Mouse (Mus musculus) ovary, postnatal 36 days (tissue): ENCODE data around the gene Tnfsf11.

Source experiments
- DNase-seq: peaks from one replicate; pipeline ENCODE4 v3.0.0; 2022; ENCODE audit warnings: low spot score, mixed read lengths

The Tnfsf11 gene

DNA sequence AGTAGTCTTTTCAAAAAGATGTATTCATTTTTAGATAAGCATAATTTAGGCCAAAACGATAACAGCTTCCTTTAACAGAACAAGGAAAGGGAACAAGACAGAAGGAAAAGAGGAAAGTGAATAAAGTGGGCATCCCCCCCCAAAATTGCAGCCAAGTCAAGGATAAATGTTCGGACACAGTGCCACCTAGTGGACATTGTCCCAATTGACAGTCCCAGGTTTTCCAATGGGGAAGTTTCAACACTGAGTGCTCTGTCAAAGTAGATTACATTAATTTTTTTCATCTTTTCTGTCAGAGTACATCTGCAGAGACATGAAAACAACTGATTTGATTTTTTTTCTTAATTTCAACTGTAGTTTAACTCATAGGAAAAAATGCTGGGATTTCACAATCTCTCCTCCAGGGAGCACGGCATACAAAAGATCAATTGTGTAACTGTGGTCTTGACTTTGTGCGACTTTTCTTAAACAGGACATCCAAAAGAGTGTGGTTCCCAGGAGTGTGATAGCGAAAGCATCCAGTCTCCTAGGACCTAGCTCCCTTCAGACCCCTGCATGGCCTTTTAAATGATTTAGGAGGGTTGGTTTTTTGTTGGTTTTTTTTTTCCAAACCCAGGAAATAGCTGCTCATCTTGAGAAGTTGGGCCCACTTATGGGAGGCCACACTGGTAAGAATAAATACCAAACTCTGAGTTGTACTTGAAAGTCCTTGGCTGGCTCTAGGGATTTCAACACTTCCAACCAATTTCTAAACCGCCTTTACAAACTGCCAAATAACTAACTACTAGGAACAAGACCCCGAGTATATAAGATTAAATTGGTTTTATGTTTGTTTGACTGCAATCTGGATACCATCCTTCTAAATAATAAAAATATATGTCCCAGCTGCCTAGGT, 19.7 kb downstream of the Tnfsf11 start:
- DNase-seq: peak; percentile 12

DNA sequence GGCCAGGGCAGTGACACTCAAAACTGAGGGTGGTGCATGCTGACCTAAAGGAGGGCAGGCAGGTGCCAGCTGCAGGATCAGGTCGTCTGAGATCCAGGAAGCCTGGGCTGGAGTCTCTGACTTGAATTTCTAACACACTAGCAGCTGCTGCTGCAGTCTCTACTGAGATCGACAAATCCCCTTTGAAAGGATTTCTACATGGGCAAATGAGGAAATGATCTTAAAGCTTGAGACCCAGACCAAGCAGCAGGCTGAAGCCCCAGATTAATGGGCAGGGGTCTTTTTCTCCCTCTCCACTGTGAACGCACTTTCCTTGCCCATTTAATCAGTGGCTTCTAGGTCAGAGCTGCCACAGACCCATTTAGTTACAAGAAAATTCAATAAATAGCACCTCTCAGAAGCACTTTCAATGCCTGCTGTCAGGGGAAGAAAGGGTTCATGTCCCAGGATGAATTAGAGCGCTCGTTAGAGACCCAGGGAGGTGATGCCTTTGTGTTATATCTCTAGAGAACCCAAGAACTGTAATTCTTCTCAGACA, 21.8 kb downstream of the Tnfsf11 start:
- DNase-seq: no peak

DNA sequence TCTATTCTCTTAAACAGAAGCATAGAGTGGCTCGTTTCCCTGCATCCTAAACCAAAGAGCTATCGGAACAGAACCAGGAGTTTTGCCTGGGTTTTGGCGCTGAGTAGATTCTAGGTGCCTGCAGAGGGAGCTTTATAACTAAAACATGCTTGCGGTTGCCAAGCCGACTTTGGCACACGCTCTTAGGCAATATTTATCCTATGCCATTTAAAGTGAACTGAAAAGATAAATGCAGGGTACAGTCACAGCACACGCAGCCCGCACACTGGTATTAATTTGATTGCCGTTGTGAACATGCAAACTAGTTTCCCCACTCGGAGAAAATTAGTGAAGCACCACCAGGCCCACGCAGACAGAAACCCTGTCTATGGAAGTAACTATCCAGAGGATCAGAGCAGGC, 25.4 kb downstream of the Tnfsf11 start:
- DNase-seq: no peak

DNA sequence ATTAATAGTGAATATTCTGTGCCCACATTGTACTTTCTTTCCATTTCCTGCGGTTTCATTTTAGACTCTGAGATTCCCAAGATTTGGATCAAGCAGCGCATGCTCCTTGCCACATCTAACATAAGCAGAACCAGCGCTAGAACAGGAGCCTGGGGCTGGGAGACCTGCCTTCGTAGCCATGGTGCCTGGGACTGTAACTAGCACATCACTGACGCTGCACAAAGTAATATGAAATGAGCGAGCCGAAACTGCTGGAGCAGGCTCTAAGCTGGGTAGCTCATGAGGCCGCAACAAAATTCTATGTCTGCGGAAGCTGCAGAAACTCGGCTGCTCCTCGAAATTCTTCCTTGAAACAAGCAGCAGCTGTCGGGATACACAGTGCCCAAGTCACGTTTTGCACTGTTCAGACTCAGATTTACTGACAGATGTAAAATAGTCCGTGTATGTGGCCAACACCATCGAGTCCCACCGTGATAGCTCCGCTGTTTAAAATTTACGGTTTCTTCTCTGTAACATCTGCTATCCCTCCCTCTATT, 31.4 kb downstream of the Tnfsf11 start:
- DNase-seq: no peak

DNA sequence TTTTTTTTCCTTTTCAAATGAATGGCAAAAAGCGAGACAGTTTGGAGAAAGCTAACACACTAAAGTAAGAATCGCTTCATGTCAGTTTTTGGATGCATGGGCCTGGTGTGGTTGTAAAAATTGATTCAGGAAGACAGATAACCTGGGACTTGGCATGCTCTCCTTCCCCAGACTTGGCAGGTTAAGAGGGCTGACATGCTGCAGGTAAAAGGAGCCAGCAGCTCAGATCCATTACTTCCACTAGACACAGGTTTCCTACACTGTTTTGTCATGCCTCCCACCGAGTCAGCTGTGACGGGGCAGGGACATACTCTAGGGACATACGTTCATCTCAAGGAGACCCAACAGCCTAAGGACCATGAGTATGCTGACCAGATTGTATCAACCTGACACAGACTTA, 33.0 kb downstream of the Tnfsf11 start:
- no peak for DNase-seq

DNA sequence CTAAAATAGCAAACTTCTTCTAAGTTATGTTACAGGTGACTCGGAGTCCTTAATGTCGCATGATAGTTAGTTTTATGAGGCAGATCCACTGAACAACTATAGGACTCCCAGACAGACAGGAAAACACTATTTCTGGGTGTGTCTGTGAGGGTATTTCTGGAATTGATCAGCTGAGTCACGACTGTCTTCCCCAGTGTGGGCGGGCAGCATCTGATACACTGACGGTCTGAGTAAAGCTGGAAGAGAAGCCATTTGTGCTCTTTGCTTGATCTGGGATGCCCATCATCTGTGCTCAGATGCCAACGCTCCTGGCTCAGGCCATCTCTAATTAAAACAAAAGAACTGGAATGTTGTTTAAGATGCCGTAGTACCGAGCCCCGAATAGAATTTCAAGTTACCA, 33.7 kb downstream of the Tnfsf11 start:
- DNase-seq: no peak

DNA sequence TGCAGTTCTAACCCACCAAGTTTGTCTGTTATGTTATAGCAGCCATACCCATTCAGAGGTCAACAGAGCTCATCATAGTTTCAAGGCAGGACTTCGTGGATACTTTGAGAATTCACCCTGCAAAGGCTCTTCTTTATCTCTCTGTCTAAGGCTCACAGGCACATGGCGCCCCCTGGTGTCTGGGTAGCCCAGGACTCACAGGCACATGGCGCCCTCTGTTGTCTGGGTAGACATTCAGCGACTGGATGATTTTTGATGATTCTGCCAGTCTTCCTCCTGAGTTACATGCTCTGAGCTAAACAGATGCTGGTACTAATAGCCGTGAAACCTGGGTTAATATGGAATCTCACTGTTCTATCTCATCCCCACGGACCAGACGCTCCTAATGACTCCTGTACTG, 34.3 kb downstream of the Tnfsf11 start:
- peak; percentile 59 for DNase-seq

DNA sequence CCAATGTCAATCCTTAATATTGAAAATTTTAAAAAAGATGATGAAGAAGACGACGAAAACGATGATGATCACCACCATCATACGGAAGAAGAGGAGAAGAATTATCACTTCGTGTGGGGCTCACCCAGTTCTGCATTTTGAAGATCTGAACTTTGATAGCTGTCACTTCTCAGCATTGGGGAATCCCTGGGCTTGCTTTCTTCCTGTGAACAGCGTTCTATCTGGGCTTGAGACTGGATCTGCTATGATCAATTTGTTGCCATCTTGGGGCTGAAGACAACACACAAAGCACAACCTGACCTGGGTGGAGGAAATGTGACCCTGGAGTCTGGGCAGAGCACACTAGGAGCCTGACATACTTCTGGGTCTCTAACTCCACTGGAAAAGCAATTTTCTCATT, 43.0 kb downstream of the Tnfsf11 start:
- DNase-seq: no peak

DNA sequence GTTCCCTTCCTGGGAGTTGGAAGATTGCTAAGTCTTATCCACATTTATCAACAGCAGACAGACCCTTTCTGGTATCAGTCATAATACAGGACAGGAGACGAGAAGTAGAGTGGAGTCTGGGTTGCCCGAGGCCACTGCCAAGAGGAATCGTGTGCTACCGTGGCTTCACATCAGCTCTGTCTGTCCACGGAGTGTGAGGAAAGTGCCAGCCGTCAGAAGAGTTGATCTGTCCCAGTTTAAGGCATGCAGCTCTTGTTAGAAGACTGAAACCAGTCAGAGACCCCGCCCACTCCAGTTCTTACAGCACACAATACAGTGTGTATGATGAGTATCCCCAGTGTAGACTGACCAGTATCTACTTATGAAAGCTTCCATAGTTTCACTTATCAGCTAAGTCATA, 45.2 kb downstream of the Tnfsf11 start:
- DNase-seq: no peak

DNA sequence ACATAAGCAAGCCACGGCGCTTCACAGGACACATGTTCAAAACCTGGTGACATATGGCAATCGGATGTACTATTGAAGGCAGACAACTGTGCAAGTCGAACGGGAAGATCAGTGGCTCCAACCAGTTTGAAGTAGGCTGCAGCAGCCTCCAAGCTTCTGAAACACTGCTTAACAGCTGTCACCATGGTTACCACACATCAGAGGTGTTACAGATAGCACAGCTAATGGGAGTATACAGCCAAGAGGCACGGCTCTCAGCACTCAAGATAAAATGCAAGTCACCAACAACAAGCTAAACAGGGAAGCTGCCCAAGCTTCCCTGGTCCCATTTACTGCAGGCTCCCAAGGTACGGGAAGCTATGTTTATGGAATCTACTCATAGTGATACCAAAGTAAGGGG, 46.6 kb downstream of the Tnfsf11 start:
- DNase-seq: no peak

DNA sequence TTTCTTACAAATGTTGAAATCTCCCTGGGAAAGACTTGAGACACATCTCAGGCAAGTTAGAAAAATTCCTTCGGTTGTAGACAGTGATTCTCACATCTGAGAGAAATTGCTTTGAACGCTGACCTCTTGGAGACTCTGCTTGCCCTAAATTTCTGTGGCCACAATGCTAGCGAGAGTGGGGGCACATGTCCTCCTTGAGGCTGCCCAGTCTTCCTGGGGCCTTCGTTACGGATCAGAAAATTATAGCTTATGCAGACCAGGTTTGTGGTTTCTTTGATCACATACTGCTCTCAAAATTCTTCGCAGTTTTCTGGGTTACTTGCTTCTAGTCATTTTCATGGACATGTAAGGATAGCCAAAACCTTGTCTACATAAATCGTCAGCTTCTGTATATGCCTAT, 53.8 kb downstream of the Tnfsf11 start:
- no peak for DNase-seq

DNA sequence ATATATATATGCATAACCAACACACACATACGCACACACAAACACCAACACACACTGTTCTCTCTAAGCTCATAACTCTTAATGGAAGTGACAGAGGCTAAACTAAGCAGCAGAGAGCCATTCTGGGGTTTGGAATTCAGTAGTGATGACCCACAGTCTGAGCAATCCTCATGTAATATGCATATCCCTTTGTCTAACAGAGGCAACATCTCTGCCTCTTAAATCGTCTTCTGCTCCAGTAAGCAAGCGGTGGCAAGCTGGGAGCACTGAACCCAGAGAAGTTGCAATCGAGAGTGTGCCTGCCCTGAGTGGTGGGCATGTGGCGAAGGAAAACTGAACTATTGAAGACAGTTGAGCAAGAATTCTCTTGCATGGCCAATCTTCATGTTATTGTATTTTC, 61.2 kb downstream of the Tnfsf11 start:
- no peak for DNase-seq

DNA sequence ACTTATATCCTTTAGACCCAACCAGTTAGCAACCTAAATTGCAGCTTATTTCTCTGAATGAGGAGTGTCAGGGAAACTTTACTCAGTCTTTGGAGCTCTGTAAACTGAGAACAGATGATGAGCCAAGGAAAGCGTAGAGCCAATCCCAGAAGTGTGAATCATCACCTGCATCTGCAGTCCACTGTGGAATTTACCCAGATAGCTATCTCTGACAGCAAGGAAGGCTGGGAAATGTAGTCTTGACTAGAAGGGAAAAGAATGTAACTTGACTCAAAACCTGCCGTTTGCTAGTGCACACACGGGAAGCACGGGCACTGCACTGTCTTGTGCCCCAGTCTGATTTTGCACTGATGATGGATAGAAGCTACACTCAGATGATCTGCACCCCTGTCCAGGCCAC, 63.0 kb downstream of the Tnfsf11 start:
- no peak for DNase-seq

DNA sequence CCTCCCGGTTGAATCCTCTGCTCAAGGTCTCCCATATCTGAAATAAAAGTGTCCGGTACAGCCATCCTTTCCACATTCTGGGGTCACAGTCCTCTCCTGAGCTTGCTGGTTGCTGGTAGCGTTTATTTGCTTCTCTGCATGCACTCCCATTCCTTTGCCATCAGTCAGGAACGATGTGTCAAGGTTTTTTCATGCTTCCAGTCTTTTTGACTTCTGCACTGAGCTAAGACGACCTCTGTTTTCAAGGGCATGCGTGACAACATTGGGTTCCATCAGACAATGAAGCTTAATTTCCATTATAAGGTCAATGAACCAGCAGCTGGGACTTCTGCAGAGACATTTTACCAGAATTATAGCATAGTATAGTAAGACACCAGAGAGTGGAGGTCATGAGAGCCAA, 68.5 kb downstream of the Tnfsf11 start:
- DNase-seq: no peak

DNA sequence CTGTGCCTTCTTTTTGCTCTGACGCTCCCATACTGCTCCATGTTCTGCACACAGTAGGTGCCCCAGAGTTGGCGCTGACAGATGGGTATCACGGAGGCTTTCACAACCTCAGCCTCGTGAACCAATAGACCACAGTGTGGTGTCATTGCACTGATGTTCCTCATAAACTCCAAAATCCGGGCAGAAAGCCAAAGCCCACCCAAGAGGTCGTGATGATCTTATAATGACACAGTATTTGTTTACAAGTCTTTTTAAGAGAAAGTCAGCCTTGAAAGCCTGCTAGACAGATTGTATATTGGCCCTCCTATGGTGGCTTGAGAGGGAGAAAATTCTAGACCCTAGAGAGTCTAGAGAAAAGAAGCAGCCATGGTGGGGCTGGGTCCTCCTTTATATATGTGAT, 70.6 kb downstream of the Tnfsf11 start:
- no peak for DNase-seq

DNA sequence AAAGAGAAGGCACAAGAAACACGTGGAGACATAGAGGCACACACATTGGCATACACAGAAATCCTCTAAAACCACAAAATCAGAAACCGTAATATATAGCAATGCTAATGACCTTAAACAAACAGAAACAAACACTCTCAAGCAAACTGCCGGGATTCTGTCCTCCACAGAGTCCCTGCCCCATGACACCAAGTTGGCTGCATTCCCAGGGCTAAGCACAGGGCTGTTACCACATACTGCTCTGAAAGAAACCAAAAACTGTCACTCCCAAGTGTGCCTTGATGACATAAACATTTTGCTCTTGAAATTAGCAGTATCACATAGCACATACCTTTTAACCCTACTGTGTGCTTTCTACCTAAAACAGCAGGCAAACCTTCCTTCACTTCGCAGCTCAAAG, 71.7 kb downstream of the Tnfsf11 start:
- DNase-seq: peak; percentile 57

DNA sequence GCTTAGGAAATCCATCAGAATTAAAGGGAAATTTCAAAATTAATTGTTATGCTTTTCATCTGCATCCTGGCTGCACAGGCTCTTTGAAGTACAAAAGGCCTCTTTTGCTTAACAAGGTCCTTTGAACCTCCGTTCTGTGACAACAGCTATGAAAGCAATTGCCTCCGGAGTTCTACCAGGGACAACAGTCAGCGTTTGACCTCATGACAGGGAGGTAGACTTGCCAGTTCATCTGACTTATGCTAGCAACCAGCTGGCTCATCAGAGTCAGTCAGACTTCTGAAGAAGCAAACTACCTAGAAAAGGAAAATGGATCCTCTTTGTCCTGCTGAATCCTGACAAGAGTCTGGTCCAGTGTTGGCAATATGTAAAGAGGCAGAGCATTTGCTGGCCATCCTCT, 72.5 kb downstream of the Tnfsf11 start:
- DNase-seq: no peak

DNA sequence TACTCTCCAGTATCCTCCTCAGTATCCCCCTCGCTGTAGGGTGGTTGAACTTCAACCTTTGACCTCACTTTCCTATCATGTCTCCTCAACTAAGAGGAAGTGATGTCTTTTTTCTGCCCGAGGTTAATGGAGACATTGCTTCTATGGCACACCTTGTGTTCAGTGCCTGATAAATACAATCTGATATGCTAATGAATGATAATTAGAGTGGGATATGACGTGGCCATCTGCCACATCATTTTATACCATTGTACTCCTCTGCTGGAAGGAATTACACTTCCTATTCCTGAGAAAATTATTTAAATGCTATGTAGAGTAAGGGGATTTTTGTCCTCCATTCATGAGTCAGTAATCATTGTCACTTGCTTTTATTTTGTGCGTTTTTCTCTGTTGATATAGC, 78.8 kb downstream of the Tnfsf11 start:
- DNase-seq: no peak
